Mouse (Mus musculus): ENCODE data around the gene Egfr. TPM values are rescaled to one million over a fixed set of nuclear protein-coding genes. Genes with fewer than 3 reads are reported as not detected.
A peak's percentile ranks its signal among the peaks of the same experiment; 100 is the strongest.

The Egfr gene
- polyA plus RNA-seq, 1 experiment from 2014 or later = 6.0 TPM

- no peak overlapping the region for H3K9ac ChIP-seq (ENCODE audit: low read depth, low read length)
- no peaks in the 10 kb centered on the region for H3K9me3 ChIP-seq (ENCODE audit: control insufficient read depth, low read length)
- ATAC-seq (ENCODE audit: low FRiP score, low TSS enrichment) = no peak
- WGBS = 76% methylated on average over 3 of the region's 3 CpGs
- H3K4me3 ChIP-seq (ENCODE audit: low read length) = no peak overlapping the region
- no peak overlapping the region for H3K4me2 ChIP-seq (replicated peaks; ENCODE audit: low read depth, low read length)
- H3K27me3 ChIP-seq (ENCODE audit: control insufficient read depth, insufficient read depth, low read length) = no peaks in the 10 kb centered on the region
- H3K36me3 ChIP-seq (ENCODE audit: control insufficient read depth, insufficient read depth, low read length) = peaks cover 7% of the 10 kb centered on the region; the same call in 1 of the 2 replicates
- H3K27ac ChIP-seq (ENCODE audit: low read depth, low read length) = no peak overlapping the region
- no peaks in the 10 kb centered on the region for H3K4me1 ChIP-seq (ENCODE audit: control insufficient read depth, insufficient read depth, low read length)
Measured at GRCm38 (mm10) chr11:16914756-16915155, 162.8 kb downstream of the Egfr start.

- no peaks in the 10 kb centered on the region for H3K27me3 ChIP-seq (ENCODE audit: control insufficient read depth, insufficient read depth, low read length)
- no peak overlapping the region for H3K4me2 ChIP-seq (replicated peaks; ENCODE audit: low read depth, low read length)
- 79% methylated on average over 5 of the region's 5 CpGs for WGBS
- H3K36me3 ChIP-seq (ENCODE audit: control insufficient read depth, insufficient read depth, low read length) = peaks cover 5% of the 10 kb centered on the region; the same call in 1 of the 2 replicates
- H3K4me3 ChIP-seq (ENCODE audit: low read length) = no peak overlapping the region
- no peak overlapping the region for H3K27ac ChIP-seq (ENCODE audit: low read depth, low read length)
- no peak for ATAC-seq (ENCODE audit: low FRiP score, low TSS enrichment)
- H3K9ac ChIP-seq (ENCODE audit: low read depth, low read length) = no peak overlapping the region
- no peaks in the 10 kb centered on the region for H3K9me3 ChIP-seq (ENCODE audit: control insufficient read depth, low read length)
- H3K4me1 ChIP-seq (ENCODE audit: control insufficient read depth, insufficient read depth, low read length) = no peaks in the 10 kb centered on the region
Measured at GRCm38 (mm10) chr11:16915850-16916249, 163.8 kb downstream of the Egfr start.

GRCm38 (mm10) chr11:16917512-16917911 lies 165.5 kb downstream of the Egfr start:
- Histone ChIP-seq H3K27ac (ENCODE audit: low read depth, low read length) (no peak overlapping the region), H3K4me2 (replicated peaks; ENCODE audit: low read depth, low read length) (no peak overlapping the region), H3K9me3 (ENCODE audit: control insufficient read depth, low read length) (no peaks in the 10 kb centered on the region), H3K4me3 (ENCODE audit: low read length) (no peak overlapping the region), H3K36me3 (ENCODE audit: control insufficient read depth, insufficient read depth, low read length) (no peaks in the 10 kb centered on the region), H3K9ac (ENCODE audit: low read depth, low read length) (no peak overlapping the region), H3K27me3 (ENCODE audit: control insufficient read depth, insufficient read depth, low read length) (no peaks in the 10 kb centered on the region), H3K4me1 (ENCODE audit: control insufficient read depth, insufficient read depth, low read length) (no peaks in the 10 kb centered on the region)
- ATAC-seq (ENCODE audit: low FRiP score, low TSS enrichment) = no peak
- 97% methylated on average over 2 of the region's 2 CpGs for WGBS

- Histone ChIP-seq H3K9me3 (ENCODE audit: control insufficient read depth, low read length) (no peaks in the 10 kb centered on the region), H3K4me3 (ENCODE audit: low read length) (no peak overlapping the region), H3K9ac (ENCODE audit: low read depth, low read length) (no peak overlapping the region), H3K4me2 (replicated peaks; ENCODE audit: low read depth, low read length) (no peak overlapping the region), H3K4me1 (ENCODE audit: control insufficient read depth, insufficient read depth, low read length) (no peaks in the 10 kb centered on the region), H3K27me3 (ENCODE audit: control insufficient read depth, insufficient read depth, low read length) (no peaks in the 10 kb centered on the region), H3K27ac (ENCODE audit: low read depth, low read length) (no peak overlapping the region), H3K36me3 (ENCODE audit: control insufficient read depth, insufficient read depth, low read length) (no peaks in the 10 kb centered on the region)
- 87% methylated on average over 3 of the region's 3 CpGs for whole genome bisulfite sequencing
- ATAC-seq (ENCODE audit: low FRiP score, low TSS enrichment) = no peak
Measured at GRCm38 (mm10) chr11:16932159-16932558, 180.2 kb downstream of the Egfr start.

GRCm38 (mm10) chr11:16935577-16936236 lies 183.7 kb downstream of the Egfr start:
- no peaks in the 10 kb centered on the region for H3K4me1 ChIP-seq (ENCODE audit: control insufficient read depth, insufficient read depth, low read length)
- H3K4me3 ChIP-seq (ENCODE audit: low read length) = no peak overlapping the region
- H3K27ac ChIP-seq (ENCODE audit: low read depth, low read length) = no peak overlapping the region
- no peak overlapping the region for H3K4me2 ChIP-seq (replicated peaks; ENCODE audit: low read depth, low read length)
- no peaks in the 10 kb centered on the region for H3K27me3 ChIP-seq (ENCODE audit: control insufficient read depth, insufficient read depth, low read length)
- peak; percentile 57; the same call in 1 of the 2 replicates for ATAC-seq (ENCODE audit: low FRiP score, low TSS enrichment)
- H3K36me3 ChIP-seq (ENCODE audit: control insufficient read depth, insufficient read depth, low read length) = no peaks in the 10 kb centered on the region
- no peak overlapping the region for H3K9ac ChIP-seq (ENCODE audit: low read depth, low read length)
- WGBS = 62% methylated on average over 6 of the region's 6 CpGs
- H3K9me3 ChIP-seq (ENCODE audit: control insufficient read depth, low read length) = no peaks in the 10 kb centered on the region

GRCm38 (mm10) chr11:16941103-16941793 lies 189.2 kb downstream of the Egfr start:
- Histone ChIP-seq H3K9ac (ENCODE audit: low read depth, low read length) (no peak overlapping the region), H3K4me2 (replicated peaks; ENCODE audit: low read depth, low read length) (no peak overlapping the region), H3K36me3 (ENCODE audit: control insufficient read depth, insufficient read depth, low read length) (no peaks in the 10 kb centered on the region), H3K4me1 (ENCODE audit: control insufficient read depth, insufficient read depth, low read length) (no peaks in the 10 kb centered on the region), H3K27me3 (ENCODE audit: control insufficient read depth, insufficient read depth, low read length) (no peaks in the 10 kb centered on the region), H3K27ac (ENCODE audit: low read depth, low read length) (no peak overlapping the region), H3K4me3 (ENCODE audit: low read length) (no peak overlapping the region), H3K9me3 (ENCODE audit: control insufficient read depth, low read length) (no peaks in the 10 kb centered on the region)
- WGBS = 81% methylated on average over 4 of the region's 4 CpGs
- no peak for ATAC-seq (ENCODE audit: low FRiP score, low TSS enrichment)

GRCm38 (mm10) chr11:16941973-16942452 lies 190.0 kb downstream of the Egfr start:
- ATAC-seq (ENCODE audit: low FRiP score, low TSS enrichment) = no peak
- no peak overlapping the region for H3K9ac ChIP-seq (ENCODE audit: low read depth, low read length)
- H3K4me2 ChIP-seq (replicated peaks; ENCODE audit: low read depth, low read length) = no peak overlapping the region
- H3K27ac ChIP-seq (ENCODE audit: low read depth, low read length) = no peak overlapping the region
- WGBS = 82% methylated on average over 4 of the region's 4 CpGs
- H3K27me3 ChIP-seq (ENCODE audit: control insufficient read depth, insufficient read depth, low read length) = no peaks in the 10 kb centered on the region
- no peaks in the 10 kb centered on the region for H3K4me1 ChIP-seq (ENCODE audit: control insufficient read depth, insufficient read depth, low read length)
- no peak overlapping the region for H3K4me3 ChIP-seq (ENCODE audit: low read length)
- no peaks in the 10 kb centered on the region for H3K9me3 ChIP-seq (ENCODE audit: control insufficient read depth, low read length)
- no peaks in the 10 kb centered on the region for H3K36me3 ChIP-seq (ENCODE audit: control insufficient read depth, insufficient read depth, low read length)

GRCm38 (mm10) chr11:16943016-16943415 lies 191.0 kb downstream of the Egfr start:
- Histone ChIP-seq H3K4me2 (replicated peaks; ENCODE audit: low read depth, low read length) (no peak overlapping the region), H3K4me3 (ENCODE audit: low read length) (no peak overlapping the region), H3K27me3 (ENCODE audit: control insufficient read depth, insufficient read depth, low read length) (no peaks in the 10 kb centered on the region), H3K9me3 (ENCODE audit: control insufficient read depth, low read length) (no peaks in the 10 kb centered on the region), H3K4me1 (ENCODE audit: control insufficient read depth, insufficient read depth, low read length) (no peaks in the 10 kb centered on the region), H3K27ac (ENCODE audit: low read depth, low read length) (no peak overlapping the region), H3K9ac (ENCODE audit: low read depth, low read length) (no peak overlapping the region), H3K36me3 (ENCODE audit: control insufficient read depth, insufficient read depth, low read length) (no peaks in the 10 kb centered on the region)
- ATAC-seq (ENCODE audit: low FRiP score, low TSS enrichment) = no peak
- 87% methylated on average over 4 of the region's 4 CpGs for WGBS

- Histone ChIP-seq H3K27ac (ENCODE audit: low read depth, low read length) (no peak overlapping the region), H3K4me3 (ENCODE audit: low read length) (no peak overlapping the region), H3K36me3 (ENCODE audit: control insufficient read depth, insufficient read depth, low read length) (no peaks in the 10 kb centered on the region), H3K4me2 (replicated peaks; ENCODE audit: low read depth, low read length) (no peak overlapping the region), H3K9me3 (ENCODE audit: control insufficient read depth, low read length) (no peaks in the 10 kb centered on the region), H3K9ac (ENCODE audit: low read depth, low read length) (no peak overlapping the region), H3K27me3 (ENCODE audit: control insufficient read depth, insufficient read depth, low read length) (no peaks in the 10 kb centered on the region), H3K4me1 (ENCODE audit: control insufficient read depth, insufficient read depth, low read length) (peaks cover 6% of the 10 kb centered on the region)
- WGBS = 26% methylated on average over 1 of the region's 1 CpGs
- ATAC-seq (ENCODE audit: low FRiP score, low TSS enrichment) = no peak
Measured at GRCm38 (mm10) chr11:16948756-16949155, 196.8 kb downstream of the Egfr start.
